Mouse (Mus musculus) MEL (cell line): ENCODE data around the gene Dnajc4. TPM values are rescaled to one million over a fixed set of nuclear protein-coding genes. Genes with fewer than 3 reads are reported as not detected.

ENCODE experiments used
- DNase-seq: peaks from one replicate; pipeline ENCODE4 v3.0.0; 2011; ENCODE audit warnings: low read depth, low spot score
- H3K27ac ChIP-seq: 2 replicates; pipeline ENCODE4 v1.5.1; 2012; ENCODE audit warnings: low read depth, mild to moderate bottlenecking, control low read depth, low read length, moderate library complexity; ENCODE audit not compliant: control insufficient read depth
- H3K27me3 ChIP-seq, 2 experiments: fragments of 150-350 bp in 1 of 2; sonication (generic) in 1 of 2; 2 replicates each; pipeline ENCODE4 v1.6.1; 2012; ENCODE audit warnings: low read length in 2 of 2, mild to moderate bottlenecking in 2 of 2, improper control_type of control experiment in 1 of 2, moderate library complexity in 1 of 2; ENCODE audit not compliant: insufficient read depth in 2 of 2, control insufficient read depth in 1 of 2
- H3K36me3 ChIP-seq, 2 experiments: 2 replicates each; pipeline ENCODE4 v1.6.1; 2012 to 2014; ENCODE audit warnings: low read length in 2 of 2, improper control_type of control experiment in 1 of 2, inconsistent platforms in 1 of 2, mild to moderate bottlenecking in 1 of 2; ENCODE audit not compliant: insufficient read depth in 2 of 2, control insufficient read depth in 1 of 2
- H3K4me1 ChIP-seq, 2 experiments: fragments of 150-350 bp in 1 of 2; sonication (generic) in 1 of 2; 2 replicates each; pipeline ENCODE4 v1.6.1; 2012; ENCODE audit warnings: low read length in 2 of 2, improper control_type of control experiment in 1 of 2, mild to moderate bottlenecking in 1 of 2; ENCODE audit not compliant: insufficient read depth in 2 of 2, control insufficient read depth in 1 of 2
- H3K4me3 ChIP-seq, 2 experiments: fragments of 150-350 bp in 1 of 2; sonication (generic) in 1 of 2; 2 replicates each; pipeline ENCODE4 v1.5.1; 2012; ENCODE audit warnings: low read depth in 2 of 2, low read length in 2 of 2, mild to moderate bottlenecking in 2 of 2, moderate library complexity in 2 of 2, control low read depth in 1 of 2, improper control_type of control experiment in 1 of 2; ENCODE audit not compliant: control insufficient read depth in 1 of 2, insufficient read depth in 1 of 2
- H3K79me2 ChIP-seq: 2 replicates; pipeline ENCODE4 v1.6.1; 2012; ENCODE audit warnings: mild to moderate bottlenecking, low read length, moderate library complexity; ENCODE audit not compliant: control insufficient read depth, poor library complexity, insufficient read depth
- H3K9ac ChIP-seq: 2 replicates; pipeline ENCODE4 v1.6.1; 2012; ENCODE audit warnings: low read depth, mild to moderate bottlenecking, control low read depth, low read length, moderate library complexity; ENCODE audit not compliant: control insufficient read depth, poor library complexity, severe bottlenecking
- H3K9me3 ChIP-seq: fragments of 150-350 bp; sonication (generic); replicated peaks from 2 replicates; pipeline ENCODE4 v1.6.1; 2012; ENCODE audit warnings: mild to moderate bottlenecking, low read length, improper control_type of control experiment, moderate library complexity; ENCODE audit not compliant: insufficient read depth
- CHD2 ChIP-seq: IDR thresholded peaks from 2 replicates; pipeline ENCODE4 v1.6.1; 2011; ENCODE audit warnings: low read length, improper control_type of control experiment
- CTCF ChIP-seq, 3 experiments: IDR thresholded peaks in 2 of 3; conservative IDR thresholded peaks in 1 of 3; 2 replicates each; pipeline ENCODE4 v1.5.1; 2011 to 2012; ENCODE audit warnings: low read length in 3 of 3, low read depth in 2 of 3, mild to moderate bottlenecking in 2 of 3, improper control_type of control experiment in 1 of 3, inconsistent platforms in 1 of 3, mixed read lengths in 1 of 3, moderate library complexity in 1 of 3; ENCODE audit not compliant: control insufficient read depth in 1 of 3, insufficient read depth in 1 of 3, poor library complexity in 1 of 3, severe bottlenecking in 1 of 3
- ELF1 ChIP-seq: IDR thresholded peaks from 2 replicates; pipeline ENCODE4 v1.6.1; 2014; ENCODE audit warnings: low read depth, mild to moderate bottlenecking, inconsistent platforms, low read length, improper control_type of control experiment, moderate library complexity
- ETS1 ChIP-seq: IDR thresholded peaks from 2 replicates; pipeline ENCODE4 v1.6.1; 2012; ENCODE audit warnings: low read depth, mild to moderate bottlenecking, inconsistent platforms, low read length, improper control_type of control experiment, moderate library complexity
- HCFC1 ChIP-seq: IDR thresholded peaks from 2 replicates; pipeline ENCODE4 v1.6.1; 2012; ENCODE audit warnings: low read depth, mild to moderate bottlenecking, inconsistent platforms, low read length, improper control_type of control experiment, moderate library complexity
- MAZ ChIP-seq: IDR thresholded peaks from 2 replicates; pipeline ENCODE4 v1.6.1; 2012; ENCODE audit warnings: low read depth, mild to moderate bottlenecking, inconsistent platforms, low read length, improper control_type of control experiment
- MEF2A ChIP-seq: IDR thresholded peaks from 2 replicates; pipeline ENCODE4 v1.6.1; 2014; ENCODE audit warnings: low read depth, mild to moderate bottlenecking, inconsistent platforms, low read length, improper control_type of control experiment; ENCODE audit not compliant: poor library complexity, insufficient replicate concordance, severe bottlenecking; ENCODE audit errors: extremely low read depth
- MXI1 ChIP-seq: IDR thresholded peaks from 2 replicates; pipeline ENCODE4 v1.6.1; 2011; ENCODE audit warnings: mild to moderate bottlenecking, low read depth, low read length, improper control_type of control experiment
- NELFE ChIP-seq: IDR thresholded peaks from 2 replicates; pipeline ENCODE4 v1.6.1; 2011; ENCODE audit warnings: low read depth, low read length, improper control_type of control experiment
- POLR2A ChIP-seq, 2 experiments: IDR thresholded peaks; 2 replicates each; pipeline ENCODE4 v1.6.1; 2011 to 2012; ENCODE audit warnings: low read length in 2 of 2, mild to moderate bottlenecking in 2 of 2, control low read depth in 1 of 2, improper control_type of control experiment in 1 of 2, low read depth in 1 of 2, moderate library complexity in 1 of 2; ENCODE audit not compliant: control insufficient read depth in 1 of 2, insufficient read depth in 1 of 2, poor library complexity in 1 of 2
- POLR2AphosphoS2 ChIP-seq: IDR thresholded peaks from 2 replicates; pipeline ENCODE4 v1.6.1; 2011; ENCODE audit warnings: low read length, improper control_type of control experiment
- RCOR1 ChIP-seq: IDR thresholded peaks from 2 replicates; pipeline ENCODE4 v1.6.1; 2012; ENCODE audit warnings: low read depth, mild to moderate bottlenecking, inconsistent platforms, low read length, improper control_type of control experiment
- SMC3 ChIP-seq: IDR thresholded peaks from 2 replicates; pipeline ENCODE4 v1.6.1; 2011; ENCODE audit warnings: low read depth, low read length, improper control_type of control experiment
- TBP ChIP-seq: IDR thresholded peaks from 2 replicates; pipeline ENCODE4 v1.8.0; 2011; ENCODE audit warnings: low read depth, low read length, improper control_type of control experiment
- TCF12 ChIP-seq: IDR thresholded peaks from 2 replicates; pipeline ENCODE4 v1.6.1; 2014; ENCODE audit warnings: low read depth, mild to moderate bottlenecking, inconsistent platforms, low read length, improper control_type of control experiment, moderate library complexity
- UBTF ChIP-seq: IDR thresholded peaks from 2 replicates; pipeline ENCODE4 v1.6.1; 2012; ENCODE audit warnings: low read depth, mild to moderate bottlenecking, inconsistent platforms, low read length, improper control_type of control experiment, moderate library complexity, borderline replicate concordance; ENCODE audit not compliant: insufficient read depth
- USF1 ChIP-seq: IDR thresholded peaks from 2 replicates; pipeline ENCODE4 v1.6.1; 2014; ENCODE audit warnings: low read depth, mild to moderate bottlenecking, inconsistent platforms, low read length, improper control_type of control experiment, moderate library complexity
- ZC3H11A ChIP-seq: IDR thresholded peaks from 2 replicates; pipeline ENCODE4 v1.6.1; 2012; ENCODE audit warnings: low read depth, mild to moderate bottlenecking, inconsistent platforms, low read length, improper control_type of control experiment
- ZKSCAN1 ChIP-seq: IDR thresholded peaks from 2 replicates; pipeline ENCODE4 v1.6.1; 2012; ENCODE audit warnings: low read depth, mild to moderate bottlenecking, inconsistent platforms, low read length, improper control_type of control experiment, moderate library complexity
- ZMIZ1 ChIP-seq: IDR thresholded peaks from 2 replicates; pipeline ENCODE4 v1.6.1; 2012; ENCODE audit warnings: low read depth, mild to moderate bottlenecking, inconsistent platforms, low read length, improper control_type of control experiment, moderate library complexity
- polyA plus RNA-seq, 2 experiments: library from polyadenylated mRNA; stranded (reverse) in 1 of 2; unstranded in 1 of 2; fragments of >175 nt in 1 of 2; fragments of >200 nt in 1 of 2; gene quantifications; 2 replicates each; pipeline versions ENCODE4 v1.2.1 to v1.2.4; 2012; ENCODE audit warnings: low replicate concordance in 2 of 2, low read depth in 1 of 2; ENCODE audit not compliant: insufficient read length in 2 of 2, insufficient read depth in 1 of 2, missing spikeins in 1 of 2
- total RNA-seq: library from RNA; depleted of rRNA; stranded (reverse); fragments of 300-350 nt; gene quantifications from 2 replicates; pipeline ENCODE4 v1.2.3, GENCODE M21; 2012

Dnajc4 gene
- total and polyA plus RNA-seq, 3 experiments: 4.2 to 12.9 TPM; not detected in 1

GRCm38 (mm10) chr19:6969665-6970381 lies 22.5 kb downstream of the Dnajc4 start:
- peaks cover 0 to 18% of the 10 kb centered on the region in 2 experiments; a peak in 2 of 4 replicates for H3K36me3 ChIP-seq
- no peaks in the 10 kb centered on the region for H3K9me3 ChIP-seq
- TF ChIP-seq CTCF (IDR thresholded peaks at IDR 0.05 in 2 of 3, conservative IDR thresholded peaks at IDR 0.05 in 1 of 3; ENCODE audit: control insufficient read depth in 1 of 3, insufficient read depth in 1 of 3, low read depth in 2 of 3, low read length in 3 of 3, poor library complexity in 1 of 3, severe bottlenecking in 1 of 3) (peak; percentile 52 to 89 (median 60)), ETS1 (no peak), POLR2A (IDR thresholded peaks at IDR 0.05; ENCODE audit: control insufficient read depth in 1 of 2, insufficient read depth in 1 of 2, low read depth in 1 of 2, low read length in 2 of 2, poor library complexity in 1 of 2) (peak; percentile 68 to 71; a peak in 3 of 4 replicates)
- TF ChIP-seq, all 39 proteins: peak for 2
- no peaks in the 10 kb centered on the region for H3K27me3 ChIP-seq
- peak overlapping the region; percentile 49 to 75 for H3K4me3 ChIP-seq
- H3K79me2 ChIP-seq: no peaks in the 10 kb centered on the region; the same call in 1 of the 2 replicates
- DNase-seq: peak; percentile 74
- H3K4me1 ChIP-seq: peaks cover 4 to 40% of the 10 kb centered on the region in 2 experiments
- peak overlapping the region; percentile 59 for H3K9ac ChIP-seq
- no peak overlapping the region for H3K27ac ChIP-seq

GRCm38 (mm10) chr19:6969291-6969664 lies 23.1 kb downstream of the Dnajc4 start:
- Histone ChIP-seq H3K4me3 (peak overlapping the region; percentile 49 to 75), H3K9ac (peak overlapping the region; percentile 59), H3K4me1 (peaks cover 4 to 40% of the 10 kb centered on the region in 2 experiments), H3K27ac (no peak overlapping the region), H3K27me3 (no peaks in the 10 kb centered on the region), H3K36me3 (peaks cover 0 to 18% of the 10 kb centered on the region in 2 experiments; a peak in 2 of 4 replicates), H3K9me3 (no peaks in the 10 kb centered on the region), H3K79me2 (no peaks in the 10 kb centered on the region; the same call in 1 of the 2 replicates)
- DNase-seq: peak; percentile 60
- TF ChIP-seq MXI1 (no peak), MEF2A (no peak), ZKSCAN1 (no peak)

GRCm38 (mm10) chr19:6968491-6969271 lies 23.7 kb downstream of the Dnajc4 start:
- Histone ChIP-seq H3K79me2 (no peaks in the 10 kb centered on the region; the same call in 1 of the 2 replicates), H3K9me3 (no peaks in the 10 kb centered on the region), H3K27ac (no peak overlapping the region), H3K9ac (peak overlapping the region; percentile 59), H3K4me3 (peak overlapping the region; percentile 49 to 75), H3K4me1 (peaks cover 4 to 40% of the 10 kb centered on the region in 2 experiments), H3K36me3 (peaks cover 0 to 18% of the 10 kb centered on the region in 2 experiments; a peak in 2 of 4 replicates), H3K27me3 (no peaks in the 10 kb centered on the region)
- no peak for TF ChIP-seq HCFC1
- no peak for TF ChIP-seq TBP
- no peak for TF ChIP-seq ZMIZ1
- TF ChIP-seq POLR2AphosphoS2: no peak
- TF ChIP-seq CTCF (IDR thresholded peaks at IDR 0.05 in 2 of 3, conservative IDR thresholded peaks at IDR 0.05 in 1 of 3; ENCODE audit: control insufficient read depth in 1 of 3, insufficient read depth in 1 of 3, low read depth in 2 of 3, low read length in 3 of 3, poor library complexity in 1 of 3, severe bottlenecking in 1 of 3): no peak
- TF ChIP-seq NELFE: no peak
- TF ChIP-seq ELF1: no peak
- TF ChIP-seq CHD2: no peak
- no peak for TF ChIP-seq TCF12
- TF ChIP-seq SMC3: no peak
- no peak for TF ChIP-seq ZC3H11A
- peak; percentile 40; the same call in 1 of the 2 replicates for TF ChIP-seq MAZ
- TF ChIP-seq MXI1: 0 out of 2 replicates have a peak, but pooled peaks have one; percentile 2
- TF ChIP-seq RCOR1: no peak
- TF ChIP-seq USF1: no peak
- no peak for TF ChIP-seq UBTF
- DNase-seq: peak; percentile 42
